Mouse (Mus musculus) ES-E14 (cell line): ENCODE measurements around the gene Il4ra. TPM values are rescaled to one million over a fixed set of nuclear protein-coding genes. Genes with fewer than 3 reads are reported as not detected.

ENCODE experiments used
- DNase-seq: peaks from one replicate; pipeline ENCODE4 v3.0.0-alpha.2; 2013; ENCODE audit warnings: low read depth, low spot score
- H3K27ac ChIP-seq: 2 replicates; pipeline ENCODE4 v1.5.1; 2012; ENCODE audit warnings: low read depth, mild to moderate bottlenecking, low read length, moderate library complexity, mixed read lengths; ENCODE audit not compliant: poor library complexity, insufficient read depth, severe bottlenecking
- H3K36me3 ChIP-seq: 2 replicates; pipeline ENCODE4 v1.6.1; 2012; ENCODE audit warnings: mild to moderate bottlenecking, low read length, moderate library complexity, mixed read lengths; ENCODE audit not compliant: control insufficient read depth, poor library complexity, insufficient read depth, severe bottlenecking
- H3K4me1 ChIP-seq, 2 experiments: fragments of 150-350 bp in 1 of 2; sonication (generic) in 1 of 2; 2 replicates each; pipeline ENCODE4 v1.6.1; 2012; ENCODE audit warnings: low read length in 2 of 2, mild to moderate bottlenecking in 1 of 2, mixed read lengths in 1 of 2; ENCODE audit not compliant: control insufficient read depth in 2 of 2, insufficient read depth in 2 of 2, poor library complexity in 1 of 2
- H3K4me3 ChIP-seq, 2 experiments: fragments of 150-350 bp in 1 of 2; sonication (generic) in 1 of 2; 2 replicates each; pipeline ENCODE4 v1.5.1; 2012; ENCODE audit warnings: low read length in 2 of 2, low read depth in 1 of 2, mild to moderate bottlenecking in 1 of 2, mixed read lengths in 1 of 2; ENCODE audit not compliant: insufficient read depth in 1 of 2, poor library complexity in 1 of 2, severe bottlenecking in 1 of 2
- H3K9ac ChIP-seq: 2 replicates; pipeline ENCODE4 v1.6.1; 2012; ENCODE audit warnings: low read depth, mild to moderate bottlenecking, low read length, mixed read lengths; ENCODE audit not compliant: poor library complexity, insufficient read depth, severe bottlenecking
- H3K9me3 ChIP-seq: fragments of 150-350 bp; sonication (generic); 2 replicates; pipeline ENCODE4 v1.6.1; 2012; ENCODE audit warnings: low read depth, mild to moderate bottlenecking, low read length; ENCODE audit not compliant: control insufficient read depth, insufficient read depth
- CHD2 ChIP-seq: IDR thresholded peaks from 2 replicates; pipeline ENCODE4 v1.6.1; 2014; ENCODE audit warnings: mild to moderate bottlenecking, low read depth, low read length, inconsistent platforms
- HCFC1 ChIP-seq: IDR thresholded peaks from 2 replicates; pipeline ENCODE4 v1.6.1; 2012; ENCODE audit warnings: low read length, inconsistent platforms, borderline replicate concordance; ENCODE audit not compliant: insufficient read depth
- MAFK ChIP-seq: IDR thresholded peaks from 2 replicates; pipeline ENCODE4 v1.6.1; 2014; ENCODE audit warnings: mild to moderate bottlenecking, low read depth, low read length, inconsistent platforms; ENCODE audit not compliant: insufficient read depth
- ZC3H11A ChIP-seq: IDR thresholded peaks from 2 replicates; pipeline ENCODE4 v1.6.1; 2012; ENCODE audit warnings: low read depth, mild to moderate bottlenecking, inconsistent platforms, low read length, borderline replicate concordance
- ZNF384 ChIP-seq: IDR thresholded peaks from 2 replicates; pipeline ENCODE4 v1.6.1; 2012; ENCODE audit warnings: low read depth, low read length, inconsistent platforms
- in situ Hi-C, 2 experiments: fragments of 600-800 bp; cut with MboI; formaldehyde crosslinking; loops; one replicate each; pipeline ENCODE4 v1.15.1; 2025; ENCODE audit warnings: low sequenced_read_pairs in 2 of 2, inconsistent platforms in 1 of 2; ENCODE audit not compliant: unreplicated experiment in 2 of 2
- total RNA-seq: library from RNA; depleted of rRNA; stranded (reverse); fragments of 300-350 nt; gene quantifications from 2 replicates; pipeline ENCODE4 v1.2.3, GENCODE M21; 2012

Gene Il4ra
- total RNA-seq, 1 experiment = 3.4 TPM

GRCm38 (mm10) chr7:125539351-125539750 is 12.6 kb upstream of the Il4ra start:
- no peak for TF ChIP-seq HCFC1
- no peak for TF ChIP-seq MAFK
- TF ChIP-seq ZNF384 = no peak
- TF ChIP-seq CHD2 = no peak
- no peak for TF ChIP-seq ZC3H11A
- in situ Hi-C loops = no loop called here
- Histone ChIP-seq H3K4me3 (no peak overlapping the region), H3K9me3 (no peaks in the 10 kb centered on the region), H3K4me1 (peaks cover 0 to 2% of the 10 kb centered on the region in 2 experiments; a peak in 1 of 4 replicates), H3K9ac (no peak overlapping the region), H3K36me3 (no peaks in the 10 kb centered on the region), H3K27ac (no peak overlapping the region)
- no peak for DNase-seq

- Histone ChIP-seq H3K36me3 (no peaks in the 10 kb centered on the region), H3K9ac (no peak overlapping the region), H3K4me1 (peaks cover 0 to 2% of the 10 kb centered on the region in 2 experiments; a peak in 1 of 4 replicates), H3K4me3 (no peak overlapping the region), H3K27ac (no peak overlapping the region), H3K9me3 (no peaks in the 10 kb centered on the region)
- TF ChIP-seq ZC3H11A (no peak), HCFC1 (no peak), ZNF384 (no peak), MAFK (no peak), CHD2 (no peak)
- in situ Hi-C loops = no loop called here
- DNase-seq = no peak
Measured at GRCm38 (mm10) chr7:125541026-125541425, 10.9 kb upstream of the Il4ra start.

DNA sequence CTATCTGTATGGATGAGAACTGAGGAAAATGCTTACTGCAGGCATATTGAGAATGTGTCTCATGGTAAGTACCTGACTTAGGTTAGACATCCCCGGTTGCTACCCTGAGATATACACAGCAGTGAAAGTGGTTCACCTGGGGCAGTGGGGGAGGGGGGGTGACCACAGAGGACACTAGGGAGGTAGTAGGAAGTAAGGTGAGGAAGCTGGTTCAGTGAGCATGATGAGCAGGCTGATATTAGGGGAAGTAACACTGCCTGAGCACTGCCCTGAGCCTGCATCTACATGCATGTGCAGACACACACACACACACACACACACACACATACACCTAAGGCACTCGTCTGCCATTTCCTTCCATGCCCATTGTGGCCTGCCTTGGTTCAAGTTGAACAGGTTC is 10.1 kb upstream of the Il4ra start:
- no peak overlapping the region for H3K9ac ChIP-seq
- no peak for TF ChIP-seq MAFK
- TF ChIP-seq ZC3H11A = no peak
- TF ChIP-seq HCFC1 = no peak
- no peak for TF ChIP-seq ZNF384
- no peak for TF ChIP-seq CHD2
- no peaks in the 10 kb centered on the region for H3K36me3 ChIP-seq
- in situ Hi-C loops = no loop called here
- no peak overlapping the region for H3K4me3 ChIP-seq
- H3K4me1 ChIP-seq = peaks cover 0 to 2% of the 10 kb centered on the region in 2 experiments; a peak in 1 of 4 replicates
- H3K9me3 ChIP-seq = no peaks in the 10 kb centered on the region
- no peak for DNase-seq
- H3K27ac ChIP-seq = no peak overlapping the region

GRCm38 (mm10) chr7:125542335-125543050 is 9.4 kb upstream of the Il4ra start:
- Histone ChIP-seq H3K4me1 (peaks cover 0 to 2% of the 10 kb centered on the region in 2 experiments; a peak in 1 of 4 replicates), H3K4me3 (no peak overlapping the region), H3K27ac (no peak overlapping the region), H3K9ac (no peak overlapping the region), H3K36me3 (no peaks in the 10 kb centered on the region), H3K9me3 (no peaks in the 10 kb centered on the region)
- no peak for TF ChIP-seq CHD2
- TF ChIP-seq HCFC1 = no peak
- TF ChIP-seq ZC3H11A = no peak
- no peak for TF ChIP-seq ZNF384
- no peak for TF ChIP-seq MAFK
- in situ Hi-C loops = no loop called here
- DNase-seq = no peak
